Mouse (Mus musculus) cerebellum, adult 2 months (tissue): ENCODE measurements at regions not wholly inside any gene's neighbourhood (a gene's known extent, or its start where the extent isn't known, plus 50 kb on each side); places are given as distances from the start of the nearest gene placed in this dataset.

Experiments
- DNase-seq, 2 experiments: peaks; one replicate each; pipeline ENCODE4 v3.0.0; 2021
- H3K27ac ChIP-seq: fragments of 200-500 bp; 2 replicates; pipeline ENCODE4 v1.5.1; 2012; ENCODE audit warnings: low read length, control low read depth, inconsistent platforms; ENCODE audit not compliant: insufficient read depth
- H3K27me3 ChIP-seq: fragments of 200-500 bp; 2 replicates; pipeline ENCODE4 v1.6.1; 2012; ENCODE audit warnings: inconsistent platforms, mild to moderate bottlenecking, low read length, moderate library complexity; ENCODE audit not compliant: control insufficient read depth, insufficient read depth
- H3K4me1 ChIP-seq: fragments of 200-500 bp; 2 replicates; pipeline ENCODE4 v1.6.1; 2011; ENCODE audit warnings: low read length; ENCODE audit not compliant: control insufficient read depth, insufficient read depth
- H3K4me3 ChIP-seq: fragments of 200-500 bp; replicated peaks from 2 replicates; pipeline ENCODE3; 2011; ENCODE audit warnings: mild to moderate bottlenecking, low read depth, low read length, control low read depth; ENCODE audit not compliant: insufficient read depth
- CTCF ChIP-seq: fragments of 200-500 bp; IDR thresholded peaks from 2 replicates; pipeline ENCODE4 v1.5.1; 2011; ENCODE audit warnings: low read depth, mild to moderate bottlenecking, control low read depth, low read length, moderate library complexity, borderline replicate concordance; ENCODE audit not compliant: insufficient read depth
- POLR2A ChIP-seq: fragments of 200-500 bp; IDR thresholded peaks from 2 replicates; pipeline ENCODE4 v1.6.1; 2011; ENCODE audit warnings: low read length, control low read depth, borderline replicate concordance; ENCODE audit not compliant: insufficient read depth
- WGBS: fragments of 180-500 bp; shearing (Covaris S2); methylation state at CpG from one replicate; pipeline ENCODE4 v1.1.7; 2018; 5-methylcytosine and 5-hydroxymethylcytosine counted together

DNA sequence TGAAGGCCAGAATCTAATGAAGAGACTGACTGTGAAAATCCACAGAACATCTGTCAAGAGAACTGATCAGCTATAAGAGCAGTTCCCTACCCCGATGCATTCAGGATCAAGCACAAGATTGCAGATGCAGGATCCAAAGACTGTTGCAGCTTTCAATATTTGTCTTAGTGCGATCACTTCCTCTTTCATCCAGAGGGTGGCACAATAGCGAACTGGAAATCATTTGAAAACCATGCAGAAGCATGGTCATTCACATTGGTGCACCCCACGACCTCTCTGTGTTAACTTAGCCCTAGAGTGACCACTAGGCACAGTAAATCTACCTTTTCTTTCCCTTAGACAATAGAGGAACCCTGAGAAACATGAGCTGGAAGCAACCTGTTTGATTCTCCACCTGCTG, 55.8 kb upstream of the Pak3 start:
- Histone ChIP-seq H3K4me1 (no peaks in the 10 kb centered on the region), H3K27ac (no peak overlapping the region), H3K27me3 (no peaks in the 10 kb centered on the region), H3K4me3 (no peak overlapping the region)
- DNase-seq, result peak in 1 of 2 experiments; percentile 1
- TF ChIP-seq CTCF, result no peak
- 21% methylated on average over 4 of the region's 4 CpGs for WGBS

DNA sequence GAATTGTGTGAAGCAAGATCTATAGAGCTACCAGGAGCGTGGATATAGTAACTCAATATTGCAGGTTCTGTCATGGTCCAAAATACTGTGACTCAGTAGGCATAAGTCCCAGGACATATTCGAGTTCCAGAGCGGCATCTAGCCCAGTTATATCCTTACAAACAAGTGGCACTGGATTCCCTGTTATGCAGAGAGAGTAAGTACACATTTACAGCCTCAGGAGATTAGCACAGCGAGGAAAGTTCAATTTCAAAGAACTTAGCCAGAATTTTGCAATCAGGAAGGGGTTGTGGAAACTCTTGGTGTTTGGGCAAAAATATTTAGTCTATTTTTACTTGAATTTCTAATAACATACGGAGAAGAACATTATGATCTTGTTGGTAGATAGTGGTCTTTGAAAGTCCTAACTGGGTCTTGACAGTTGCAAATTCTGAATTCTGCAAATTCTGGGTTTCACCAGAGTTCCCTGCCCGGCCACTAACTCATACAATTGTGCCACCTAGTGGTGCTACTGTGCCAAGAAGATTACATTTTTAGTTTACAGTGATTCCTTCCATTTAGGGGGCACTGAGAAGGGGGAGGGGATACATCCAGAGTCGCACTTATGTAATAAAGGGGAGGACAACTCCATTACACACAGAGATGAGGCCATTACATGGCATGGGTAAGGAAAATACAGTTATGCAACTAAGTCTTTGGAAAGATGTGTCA, 54.7 kb upstream of the Chrdl1 start:
- Histone ChIP-seq H3K4me1 (no peaks in the 10 kb centered on the region), H3K4me3 (no peak overlapping the region), H3K27me3 (no peaks in the 10 kb centered on the region), H3K27ac (no peak overlapping the region)
- TF ChIP-seq CTCF, result peak; percentile 20; the same call in 1 of the 2 replicates
- no peak for TF ChIP-seq POLR2A
- WGBS, result 56% methylated on average over 7 of the region's 7 CpGs
- no peak for DNase-seq

DNA sequence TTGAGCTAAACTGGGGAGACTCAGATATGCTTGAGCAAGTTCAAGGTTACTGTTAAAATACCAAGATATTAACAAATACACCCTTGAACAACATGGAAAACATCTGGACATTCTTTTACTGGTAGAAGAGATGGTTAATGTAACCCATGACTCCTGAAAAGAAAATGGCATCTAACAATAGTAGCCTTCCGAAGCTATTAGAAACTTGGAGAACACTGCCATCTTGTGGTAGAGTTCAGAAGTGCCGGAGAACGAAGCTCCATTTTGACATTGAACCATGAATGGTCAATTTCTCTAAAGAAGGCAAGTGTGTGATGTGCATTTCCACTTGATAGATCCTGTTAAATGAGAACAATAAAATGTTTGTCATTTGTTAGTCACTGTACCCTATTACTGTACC, 50.5 kb upstream of the Chrdl1 start:
- H3K27ac ChIP-seq, result no peak overlapping the region
- no peak overlapping the region for H3K4me3 ChIP-seq
- no peaks in the 10 kb centered on the region for H3K4me1 ChIP-seq
- 5% methylated on average over 3 of the region's 3 CpGs for WGBS
- peak; percentile 3 to 30 for DNase-seq
- no peaks in the 10 kb centered on the region for H3K27me3 ChIP-seq
- TF ChIP-seq CTCF (no peak), POLR2A (no peak)
